Mouse (Mus musculus): ENCODE results near the gene Trmt10c. TPM values are rescaled to one million over a fixed set of nuclear protein-coding genes. Genes with fewer than 3 reads are reported as not detected.

Trmt10c gene
- polyA plus RNA-seq, 1 experiment from 2014 or later, result 25.5 TPM

GRCm38 (mm10) chr16:56028722-56029551 is 8.7 kb downstream of the Trmt10c start:
- DNase-seq (ENCODE audit: low spot score), result no peak
- H3K27me3 ChIP-seq (ENCODE audit: insufficient read depth, poor library complexity, severe bottlenecking), result no peaks in the 10 kb centered on the region
- peaks cover 20% of the 10 kb centered on the region for H3K4me1 ChIP-seq (replicated peaks)
- no peaks in the 10 kb centered on the region for H3K9me3 ChIP-seq
- under 1% methylated on average over 62 of the region's 62 CpGs for WGBS
- H3K4me3 ChIP-seq, result peak overlapping the region; percentile 94
- H3K27ac ChIP-seq, result peak overlapping the region; percentile 94
- H3K36me3 ChIP-seq, result peaks cover 57% of the 10 kb centered on the region

DNA sequence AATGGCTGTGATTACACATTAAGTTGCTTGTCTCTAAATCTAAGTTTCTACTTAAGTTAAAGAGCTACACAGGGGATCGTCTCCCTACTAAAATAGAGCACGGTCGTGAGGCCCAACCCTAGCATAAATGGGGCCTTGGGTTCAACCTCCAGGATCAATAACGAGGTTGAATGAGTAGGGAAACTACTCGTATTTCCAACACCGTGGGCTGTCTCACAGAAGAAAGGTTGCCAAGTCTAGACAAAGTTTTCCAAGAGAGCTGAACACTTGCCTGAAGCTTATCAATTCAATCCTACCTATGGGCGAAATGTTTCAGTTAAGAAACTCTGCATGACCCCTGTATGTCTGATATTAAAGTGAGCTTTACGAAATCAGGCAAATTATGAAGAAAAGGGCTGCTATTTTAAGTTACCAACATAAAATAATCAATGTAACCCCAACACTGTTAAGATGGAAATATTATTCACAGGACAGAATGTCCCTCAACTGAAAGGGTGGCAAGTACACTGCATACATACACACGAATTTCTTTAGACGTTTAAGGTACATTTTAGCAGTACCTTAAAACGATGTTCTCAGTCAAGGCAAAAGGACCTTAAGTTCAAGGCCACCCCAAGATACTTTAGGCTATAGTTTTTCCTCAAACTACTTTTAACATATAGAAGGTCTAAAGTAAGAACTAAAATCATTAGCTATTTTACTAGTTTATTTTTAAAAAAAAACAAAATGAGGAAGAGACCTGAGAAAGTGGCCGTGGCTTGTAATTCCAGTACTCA is 9.6 kb downstream of the Trmt10c start:
- Histone ChIP-seq H3K36me3 (peaks cover 54% of the 10 kb centered on the region), H3K4me1 (replicated peaks) (peaks cover 20% of the 10 kb centered on the region), H3K27me3 (ENCODE audit: insufficient read depth, poor library complexity, severe bottlenecking) (no peaks in the 10 kb centered on the region), H3K27ac (peak overlapping the region; percentile 94), H3K4me3 (peak overlapping the region; percentile 94), H3K9me3 (no peaks in the 10 kb centered on the region)
- 62% methylated on average over 12 of the region's 12 CpGs for WGBS
- DNase-seq (ENCODE audit: low spot score), result no peak

GRCm38 (mm10) chr16:56019660-56020059 is 18.0 kb downstream of the Trmt10c start:
- Histone ChIP-seq H3K36me3 (peaks cover 80% of the 10 kb centered on the region), H3K27ac (no peak overlapping the region), H3K4me1 (replicated peaks) (no peaks in the 10 kb centered on the region), H3K9me3 (peaks cover 2% of the 10 kb centered on the region; the same call in 1 of the 2 replicates), H3K27me3 (ENCODE audit: insufficient read depth, poor library complexity, severe bottlenecking) (no peaks in the 10 kb centered on the region), H3K4me3 (no peak overlapping the region)
- DNase-seq (ENCODE audit: low spot score), result no peak
- whole genome bisulfite sequencing, result 98% methylated on average over 7 of the region's 7 CpGs

DNA sequence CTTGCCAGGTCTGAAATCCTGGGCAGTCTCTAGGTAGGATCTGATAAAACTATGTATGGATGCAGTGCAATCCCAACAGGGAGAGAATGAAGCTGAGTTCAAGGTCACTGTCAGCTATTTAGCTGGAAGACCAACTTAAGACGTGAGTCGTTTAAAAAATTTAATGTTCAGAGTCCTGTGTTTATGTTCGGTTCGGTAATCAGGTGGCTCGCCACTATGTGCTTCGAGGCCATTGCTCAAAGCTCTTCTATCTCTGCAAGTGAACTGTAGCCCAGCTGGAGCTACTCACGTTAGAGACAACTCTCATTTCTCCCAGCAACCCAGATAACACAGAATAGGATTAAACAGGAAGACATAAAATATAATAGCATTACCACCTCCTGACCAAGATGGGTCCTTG is 23.5 kb downstream of the Trmt10c start:
- peaks cover 67% of the 10 kb centered on the region for H3K36me3 ChIP-seq
- DNase-seq (ENCODE audit: low spot score), result no peak
- H3K27ac ChIP-seq, result no peak overlapping the region
- no peak overlapping the region for H3K4me3 ChIP-seq
- H3K9me3 ChIP-seq, result peaks cover 7% of the 10 kb centered on the region; the same call in 1 of the 2 replicates
- H3K4me1 ChIP-seq (replicated peaks), result no peaks in the 10 kb centered on the region
- 93% methylated on average over 7 of the region's 7 CpGs for WGBS
- H3K27me3 ChIP-seq (ENCODE audit: insufficient read depth, poor library complexity, severe bottlenecking), result no peaks in the 10 kb centered on the region

DNA sequence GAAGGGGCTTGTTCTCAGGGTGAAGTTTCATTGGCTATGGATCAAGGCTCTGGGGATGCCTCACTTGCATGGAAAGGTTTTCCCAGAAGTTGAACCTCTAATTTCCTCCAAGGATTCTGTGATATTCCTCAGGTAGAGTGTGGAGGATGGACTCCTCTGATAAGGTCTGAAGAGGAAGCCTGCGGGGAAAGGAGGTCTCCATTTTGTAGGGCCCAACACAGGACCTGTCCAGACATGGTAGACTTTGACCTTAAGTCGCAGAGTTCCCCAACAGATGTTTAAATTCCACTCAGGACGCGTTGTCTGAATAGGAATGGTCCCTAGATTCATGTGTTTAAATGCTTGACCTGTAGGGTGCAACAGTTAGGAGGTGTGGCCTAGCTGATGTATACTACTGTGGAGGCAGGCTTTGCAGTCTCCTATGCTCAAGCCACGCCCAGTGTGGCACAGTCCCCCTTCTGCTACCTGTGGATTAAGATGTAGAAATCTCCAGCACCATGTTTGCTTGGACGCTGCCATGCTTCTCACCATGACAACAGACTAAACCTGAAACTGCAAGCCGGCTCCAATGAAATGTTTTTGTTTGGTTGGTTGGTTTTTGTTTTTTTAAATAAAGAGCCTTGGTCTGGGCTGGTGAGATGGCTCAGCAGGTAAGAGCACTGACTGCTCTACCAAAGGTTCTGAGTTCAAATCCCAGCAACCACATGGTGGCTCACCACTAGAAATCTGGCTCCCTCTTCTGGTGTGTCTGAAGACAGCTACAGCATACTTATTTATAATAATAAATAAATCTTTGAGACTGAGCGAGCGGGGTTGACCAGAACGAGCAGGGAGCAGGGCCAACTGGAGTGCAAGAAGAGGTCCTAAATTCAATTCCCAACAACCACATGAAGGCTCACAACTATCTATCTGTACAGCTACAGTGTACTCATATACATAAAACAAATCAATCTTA is 24.6 kb downstream of the Trmt10c start:
- no peak overlapping the region for H3K27ac ChIP-seq
- 86% methylated on average over 10 of the region's 10 CpGs for WGBS
- peaks cover 64% of the 10 kb centered on the region for H3K36me3 ChIP-seq
- H3K27me3 ChIP-seq (ENCODE audit: insufficient read depth, poor library complexity, severe bottlenecking), result no peaks in the 10 kb centered on the region
- no peak for DNase-seq (ENCODE audit: low spot score)
- no peaks in the 10 kb centered on the region for H3K4me1 ChIP-seq (replicated peaks)
- H3K4me3 ChIP-seq, result no peak overlapping the region
- H3K9me3 ChIP-seq, result peaks cover 7% of the 10 kb centered on the region; the same call in 1 of the 2 replicates

- H3K27ac ChIP-seq, result no peak overlapping the region
- H3K27me3 ChIP-seq (ENCODE audit: insufficient read depth, poor library complexity, severe bottlenecking), result no peaks in the 10 kb centered on the region
- no peak for DNase-seq (ENCODE audit: low spot score)
- H3K36me3 ChIP-seq, result peaks cover 77% of the 10 kb centered on the region
- H3K9me3 ChIP-seq, result peaks cover 5% of the 10 kb centered on the region; the same call in 1 of the 2 replicates
- 98% methylated on average over 1 of the region's 1 CpGs for WGBS
- no peak overlapping the region for H3K4me3 ChIP-seq
- H3K4me1 ChIP-seq (replicated peaks), result no peaks in the 10 kb centered on the region
Observed at GRCm38 (mm10) chr16:56008862-56009261, 28.8 kb downstream of the Trmt10c start.

GRCm38 (mm10) chr16:56006798-56007197 is 30.8 kb downstream of the Trmt10c start:
- no peaks in the 10 kb centered on the region for H3K27me3 ChIP-seq (ENCODE audit: insufficient read depth, poor library complexity, severe bottlenecking)
- no peak for DNase-seq (ENCODE audit: low spot score)
- peaks cover 78% of the 10 kb centered on the region for H3K36me3 ChIP-seq
- no peaks in the 10 kb centered on the region for H3K9me3 ChIP-seq
- WGBS, result 96% methylated on average over 11 of the region's 11 CpGs
- no peaks in the 10 kb centered on the region for H3K4me1 ChIP-seq (replicated peaks)
- no peak overlapping the region for H3K4me3 ChIP-seq
- no peak overlapping the region for H3K27ac ChIP-seq

DNA sequence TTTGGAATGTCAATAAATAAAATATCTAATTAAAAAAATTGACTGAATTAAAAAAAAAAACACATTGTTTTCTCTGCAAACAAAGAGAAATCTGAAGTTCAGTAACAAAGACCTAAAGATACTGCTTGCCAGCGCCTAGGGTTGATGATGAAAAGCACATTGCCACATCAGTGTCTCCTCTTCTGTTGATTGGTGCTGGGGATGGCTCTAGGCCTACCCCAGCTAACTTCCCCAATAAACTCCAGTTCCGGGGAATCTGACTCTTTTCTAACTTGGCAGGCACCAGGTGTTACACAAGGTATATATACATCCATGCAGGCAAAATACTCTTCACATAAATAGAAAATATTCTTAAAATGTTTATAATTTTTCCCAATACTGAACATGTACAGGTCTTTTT is 43.4 kb downstream of the Trmt10c start:
- DNase-seq (ENCODE audit: low spot score), result no peak
- Histone ChIP-seq H3K27me3 (ENCODE audit: insufficient read depth, poor library complexity, severe bottlenecking) (no peaks in the 10 kb centered on the region), H3K9me3 (no peaks in the 10 kb centered on the region), H3K36me3 (peaks cover 82% of the 10 kb centered on the region), H3K4me1 (replicated peaks) (no peaks in the 10 kb centered on the region), H3K27ac (no peak overlapping the region), H3K4me3 (no peak overlapping the region)
- 94% methylated on average over 2 of the region's 2 CpGs for WGBS

DNA sequence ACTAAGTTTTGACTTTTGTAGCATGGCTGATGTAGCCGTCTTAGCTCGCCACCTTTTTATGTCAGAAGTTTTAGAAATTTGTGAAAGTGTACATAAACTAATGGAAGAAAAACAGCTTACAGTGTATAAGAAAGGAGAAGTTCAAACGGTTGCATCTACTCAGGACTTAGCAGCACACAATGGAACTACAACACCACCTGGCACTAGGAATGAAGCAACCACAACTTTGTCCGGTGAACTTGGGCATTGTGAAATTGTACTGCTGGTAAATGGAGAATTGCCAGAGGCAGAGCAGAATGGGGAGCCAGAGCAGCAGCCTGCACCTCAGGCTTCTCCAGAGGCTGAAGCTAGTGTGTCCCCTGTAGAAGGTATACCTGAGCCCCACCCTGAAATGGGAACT is 47.3 kb downstream of the Trmt10c start:
- DNase-seq (ENCODE audit: low spot score), result no peak
- WGBS, result 96% methylated on average over 4 of the region's 4 CpGs
- Histone ChIP-seq H3K9me3 (no peaks in the 10 kb centered on the region), H3K27me3 (ENCODE audit: insufficient read depth, poor library complexity, severe bottlenecking) (no peaks in the 10 kb centered on the region), H3K4me3 (no peak overlapping the region), H3K36me3 (peaks cover 77% of the 10 kb centered on the region), H3K27ac (no peak overlapping the region), H3K4me1 (replicated peaks) (no peaks in the 10 kb centered on the region)

GRCm38 (mm10) chr16:55986001-55986400 is 51.6 kb downstream of the Trmt10c start:
- H3K36me3 ChIP-seq, result peaks cover 81% of the 10 kb centered on the region
- H3K9me3 ChIP-seq, result no peaks in the 10 kb centered on the region
- 95% methylated on average over 3 of the region's 3 CpGs for whole genome bisulfite sequencing

More at GRCm38 (mm10) chr16:55986001-55986400, 51.6 kb downstream of the Trmt10c start:
- H3K27me3 ChIP-seq (ENCODE audit: insufficient read depth, poor library complexity, severe bottlenecking), result no peaks in the 10 kb centered on the region
- no peak overlapping the region for H3K4me3 ChIP-seq
- H3K4me1 ChIP-seq (replicated peaks), result no peaks in the 10 kb centered on the region
- DNase-seq (ENCODE audit: low spot score), result no peak
- no peak overlapping the region for H3K27ac ChIP-seq

Measured in hindbrain, embryonic 10.5 days (tissue).